Mouse (Mus musculus): ENCODE measurements around the gene Sccpdh.

- TF ChIP-seq CTCF (conservative IDR thresholded peaks at IDR 0.05; ENCODE audit: insufficient read depth, insufficient read length, low read depth, low read length) (no peak), POLR2A (IDR thresholded peaks at IDR 0.05; ENCODE audit: low read depth, low read length) (no peak)
Measured at GRCm38 (mm10) chr1:179632746-179633413, 35.1 kb upstream of the Sccpdh start.
